Mouse (Mus musculus) CD4-positive, CD25-positive, alpha-beta regulatory T cell, adult 2 months (primary cell): ENCODE results near the gene Gatm.

Source experiments
- DNase-seq: peaks from one replicate; pipeline ENCODE4 v3.0.0-alpha.2; 2012; ENCODE audit warnings: low read depth, low spot score

The Gatm gene

DNA sequence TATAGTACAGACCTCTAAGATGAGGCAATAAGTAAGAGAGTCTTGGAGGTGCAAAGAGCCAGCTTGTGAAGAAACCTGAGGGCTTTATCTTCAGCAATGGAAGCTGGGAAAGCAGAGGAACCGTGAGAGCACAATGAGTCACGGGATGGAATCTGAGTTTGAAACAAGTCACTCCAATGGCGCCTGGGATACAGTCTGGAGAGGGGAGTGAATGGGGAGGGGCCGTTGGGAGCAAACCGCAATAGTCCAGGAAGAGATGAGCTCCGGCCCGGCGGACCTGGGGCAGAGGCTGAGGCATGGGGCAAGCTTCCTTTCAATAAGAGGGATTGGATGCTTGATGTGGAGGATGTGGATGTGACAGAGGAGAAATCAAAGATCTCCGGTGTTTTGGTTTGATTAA is 2.3 kb downstream of the Gatm start:
- no peak for DNase-seq

- no peak for DNase-seq
Measured at GRCm38 (mm10) chr2:122605829-122606228, 5.3 kb downstream of the Gatm start.

DNA sequence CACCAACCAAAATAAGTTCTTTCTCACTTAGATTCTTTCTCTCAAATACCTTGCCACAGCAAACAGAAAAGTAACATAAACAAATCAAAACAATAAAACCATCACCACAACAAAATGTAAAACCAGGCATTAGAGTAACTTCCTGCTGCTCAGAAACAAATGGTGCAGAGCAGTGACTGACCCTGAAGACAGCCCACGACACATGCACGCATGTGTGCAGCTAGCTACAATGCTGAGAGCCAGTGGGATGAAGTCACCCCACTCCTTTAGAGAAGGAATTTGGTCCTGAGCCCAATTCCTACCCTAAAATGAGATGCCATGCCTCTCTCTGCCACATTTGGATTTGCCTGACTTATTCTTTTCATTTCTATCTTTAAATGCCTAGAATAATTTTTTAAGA is 9.7 kb downstream of the Gatm start:
- DNase-seq = no peak

GRCm38 (mm10) chr2:122599736-122600135 is 11.4 kb downstream of the Gatm start:
- DNase-seq = no peak

DNA sequence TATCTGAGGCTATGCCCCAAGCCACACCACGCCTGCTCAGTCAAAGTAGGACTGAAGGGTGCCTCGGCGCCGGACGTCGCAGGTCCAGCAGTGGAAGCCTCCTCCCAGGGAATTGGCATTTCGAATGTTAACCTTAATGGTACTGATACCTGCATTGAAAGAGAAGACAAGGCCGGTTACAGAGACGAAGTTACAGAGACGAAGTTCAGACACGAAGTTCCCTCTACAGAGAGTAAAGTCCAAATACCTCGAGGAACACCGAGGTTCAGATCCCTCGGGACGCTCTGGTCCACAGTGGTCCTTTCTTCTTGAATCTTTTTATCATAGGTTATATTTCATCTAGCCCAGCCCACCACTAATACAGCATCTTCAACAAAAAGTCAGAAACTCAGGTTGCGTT is 15.6 kb downstream of the Gatm start:
- no peak for DNase-seq

GRCm38 (mm10) chr2:122591213-122591612 is 19.9 kb downstream of the Gatm start:
- DNase-seq = no peak

GRCm38 (mm10) chr2:122590351-122590750 is 20.8 kb downstream of the Gatm start:
- no peak for DNase-seq

- no peak for DNase-seq
Measured at GRCm38 (mm10) chr2:122587861-122588519, 23.1 kb downstream of the Gatm start.

DNA sequence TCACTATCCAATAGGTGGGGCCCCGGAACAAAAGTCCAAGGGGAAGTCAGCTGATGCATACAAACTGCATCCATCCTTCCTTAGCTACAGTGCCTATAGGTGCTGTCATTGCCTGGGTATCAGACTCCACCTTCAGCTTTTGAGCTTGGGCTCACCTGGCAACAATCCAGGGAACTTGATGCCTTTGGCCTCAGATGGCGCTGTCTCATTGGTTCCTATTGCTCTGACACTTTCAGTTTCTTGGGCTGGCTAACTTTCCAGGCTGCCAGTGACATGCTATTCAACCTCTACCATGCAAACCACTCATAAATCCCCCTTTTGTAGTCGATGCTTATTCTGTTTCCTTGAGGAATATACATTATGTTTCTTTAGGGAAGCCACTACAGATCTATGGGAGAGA is 24.8 kb downstream of the Gatm start:
- peak; percentile 13 for DNase-seq

- DNase-seq = no peak
Measured at GRCm38 (mm10) chr2:122582324-122582723, 28.8 kb downstream of the Gatm start.

DNA sequence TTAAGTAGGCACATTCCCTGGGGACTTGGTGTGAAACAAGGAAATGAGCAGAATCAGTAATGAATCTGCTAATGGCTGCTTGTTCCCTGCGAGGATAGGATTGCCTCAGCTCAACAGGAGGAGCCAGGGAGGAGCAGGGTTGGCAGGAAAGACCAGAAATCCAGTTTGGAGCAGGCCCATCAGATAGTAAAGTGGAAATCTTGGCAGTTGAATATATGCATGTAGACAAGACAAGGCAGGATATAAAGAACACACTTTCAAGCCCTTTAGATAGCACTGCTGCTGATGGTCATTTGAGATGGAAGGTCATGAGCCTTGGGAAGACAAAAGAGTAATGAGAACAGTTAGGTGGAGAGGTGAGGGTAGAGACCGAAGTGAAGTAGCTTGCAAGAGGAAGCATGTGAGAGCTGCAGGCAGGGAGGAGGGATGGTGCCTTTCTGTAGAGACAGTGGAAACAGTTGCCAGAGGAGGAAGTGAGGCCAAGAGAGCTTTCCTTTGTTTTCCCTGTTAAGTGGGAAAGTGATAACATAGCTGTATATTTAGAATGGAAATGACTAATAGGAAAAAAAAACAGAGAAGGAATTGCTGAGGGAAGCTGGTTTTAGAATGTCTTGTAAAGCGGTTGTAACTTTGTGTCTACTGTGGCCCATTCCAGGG is 29.6 kb downstream of the Gatm start:
- no peak for DNase-seq

- DNase-seq = no peak
Measured at GRCm38 (mm10) chr2:122580426-122580825, 30.7 kb downstream of the Gatm start.

DNA sequence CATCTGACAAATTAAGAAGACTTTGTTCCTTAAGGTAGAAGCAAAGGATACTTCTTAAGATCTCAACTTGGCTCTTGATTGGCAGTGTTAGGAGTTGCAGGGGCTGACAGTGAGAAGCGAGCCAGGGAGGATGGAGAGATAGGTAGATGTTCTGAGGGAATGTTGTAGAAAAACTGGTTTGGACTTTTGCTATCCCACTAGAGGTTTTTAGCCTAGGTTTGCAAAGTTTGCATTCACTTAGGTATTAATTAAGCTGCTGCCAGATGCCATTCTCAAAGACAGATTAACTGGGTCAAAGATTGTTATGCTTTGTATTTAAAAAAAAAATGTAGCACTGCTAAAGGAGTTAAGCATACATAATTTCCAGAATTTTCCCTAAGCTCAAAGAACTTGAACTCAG is 33.8 kb downstream of the Gatm start:
- no peak for DNase-seq

GRCm38 (mm10) chr2:122576295-122576694 is 34.8 kb downstream of the Gatm start:
- no peak for DNase-seq

- no peak for DNase-seq
Measured at GRCm38 (mm10) chr2:122575470-122575869, 35.6 kb downstream of the Gatm start.

GRCm38 (mm10) chr2:122572438-122572837 is 38.7 kb downstream of the Gatm start:
- DNase-seq = no peak

DNA sequence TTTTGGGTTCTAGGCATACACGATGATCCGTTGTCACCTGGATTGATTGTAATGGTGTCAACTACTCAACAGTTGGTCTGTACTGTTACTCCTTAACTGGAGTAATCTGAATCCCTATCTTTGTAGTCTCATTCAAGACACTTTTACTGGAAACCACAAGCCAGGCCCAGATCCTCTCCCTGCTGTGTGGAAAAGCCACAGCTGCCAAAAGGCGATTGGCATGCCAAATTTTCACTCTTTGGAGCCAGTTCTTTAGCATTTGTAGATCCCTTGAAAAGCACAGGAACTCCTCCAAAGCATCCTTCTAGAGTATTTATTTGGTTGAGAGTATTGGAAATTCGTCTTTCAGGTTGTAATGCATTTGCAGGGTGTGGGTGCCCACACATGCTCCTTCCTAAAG is 39.8 kb downstream of the Gatm start:
- no peak for DNase-seq

GRCm38 (mm10) chr2:122570430-122570829 is 40.7 kb downstream of the Gatm start:
- DNase-seq = no peak

DNA sequence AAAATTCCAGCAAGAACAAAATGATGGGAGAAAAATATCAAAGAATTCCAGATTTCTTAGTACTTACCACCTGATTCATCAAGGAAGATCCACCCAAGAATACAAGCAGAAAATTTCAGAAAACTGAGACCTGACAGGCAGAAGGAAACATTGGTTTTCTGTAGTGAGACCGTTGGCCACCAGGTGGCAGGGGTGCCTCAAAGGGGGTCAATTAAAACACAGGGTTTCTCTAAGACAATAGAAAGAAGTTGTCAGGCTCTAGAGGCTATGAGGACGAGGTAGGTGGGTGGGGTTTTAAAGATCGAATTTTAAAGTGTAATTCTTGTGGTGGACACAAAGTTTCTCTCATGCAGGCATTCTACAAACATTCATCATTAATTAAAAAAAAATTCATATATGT is 41.7 kb downstream of the Gatm start:
- DNase-seq = peak; percentile 82

- DNase-seq = no peak
Measured at GRCm38 (mm10) chr2:122562251-122562650, 48.9 kb downstream of the Gatm start.

GRCm38 (mm10) chr2:122561221-122561620 is 49.9 kb downstream of the Gatm start:
- DNase-seq = peak; percentile 47

- peak; percentile 78 for DNase-seq
Measured at GRCm38 (mm10) chr2:122558317-122558716, 52.8 kb downstream of the Gatm start.
